Mouse (Mus musculus): ENCODE measurements around the gene Sbf1.

Sbf1 gene

DNA sequence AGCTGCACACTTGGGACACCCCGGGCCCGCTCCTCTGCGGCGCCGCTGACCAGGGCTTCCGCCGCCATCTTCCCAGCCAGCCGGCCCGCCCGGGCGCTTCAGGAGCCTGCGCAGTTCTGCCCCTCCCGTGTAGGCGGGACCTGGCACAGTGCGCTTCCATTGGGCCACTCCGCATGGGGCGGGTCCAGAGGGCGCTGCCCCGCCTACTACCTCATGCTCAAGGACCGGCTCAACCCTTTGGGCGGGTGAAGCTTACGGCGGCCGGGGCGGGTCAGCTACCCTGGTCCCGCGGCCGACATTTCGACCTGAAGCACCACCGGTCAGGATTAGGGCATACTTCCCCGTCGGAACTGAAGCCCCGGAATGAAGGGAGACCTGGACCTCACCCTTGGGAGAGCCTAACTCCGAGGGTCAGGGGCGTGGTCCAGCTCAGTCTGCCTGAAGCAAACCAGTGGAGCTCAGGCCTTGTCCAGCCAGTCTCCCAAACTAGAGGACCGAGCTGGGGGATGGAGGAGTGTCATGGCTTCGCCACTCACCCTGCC lies at the start of gene Sbf1:
TSS of gene Sbf1 (minus strand) at position 122 of the 542 bp plus-strand sequence.
- peak; percentile 97 for DNase-seq (ENCODE audit: low read depth, low spot score)

DNA sequence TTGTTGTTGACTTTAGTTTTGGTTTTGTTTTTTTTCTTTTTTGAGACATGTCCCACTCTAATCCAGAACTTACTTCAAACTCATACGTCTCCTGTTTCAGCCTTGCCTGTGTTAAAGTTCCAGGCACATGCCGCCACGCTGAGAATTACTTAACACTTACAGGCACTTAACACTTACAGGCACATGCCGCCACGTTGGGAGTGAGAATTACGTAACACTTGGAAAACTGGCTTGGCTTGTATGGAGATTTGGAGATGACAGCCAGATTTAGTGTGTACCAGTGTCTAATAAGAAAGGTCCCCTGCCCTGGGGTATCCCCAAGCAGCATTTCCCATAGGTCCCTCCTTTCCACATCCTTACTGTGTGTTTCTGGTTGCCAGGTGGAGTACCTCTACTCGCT lies 47.9 kb upstream of the Sbf1 start:
- DNase-seq (ENCODE audit: low read depth, low spot score), result no peak

DNA sequence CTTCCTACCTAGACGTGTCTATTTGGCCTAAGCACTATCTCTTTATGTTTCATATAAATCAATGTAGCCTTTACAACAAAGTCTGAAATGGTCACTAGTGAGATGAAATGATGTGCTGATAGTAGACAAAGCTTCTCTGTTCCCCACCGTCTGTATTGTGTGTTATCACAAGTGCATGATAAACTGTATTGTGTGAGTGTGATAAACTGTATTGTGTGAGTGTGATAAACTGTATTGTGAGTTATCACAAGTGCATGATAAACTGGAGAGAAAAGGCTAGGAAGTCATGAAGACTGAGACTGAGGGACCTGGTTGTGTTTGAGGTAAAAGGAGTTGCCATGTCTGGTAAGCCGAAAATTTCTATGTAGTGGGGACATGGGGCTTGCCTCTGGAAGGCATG lies 43.7 kb upstream of the Sbf1 start:
- no peak for DNase-seq (ENCODE audit: low read depth, low spot score)

DNA sequence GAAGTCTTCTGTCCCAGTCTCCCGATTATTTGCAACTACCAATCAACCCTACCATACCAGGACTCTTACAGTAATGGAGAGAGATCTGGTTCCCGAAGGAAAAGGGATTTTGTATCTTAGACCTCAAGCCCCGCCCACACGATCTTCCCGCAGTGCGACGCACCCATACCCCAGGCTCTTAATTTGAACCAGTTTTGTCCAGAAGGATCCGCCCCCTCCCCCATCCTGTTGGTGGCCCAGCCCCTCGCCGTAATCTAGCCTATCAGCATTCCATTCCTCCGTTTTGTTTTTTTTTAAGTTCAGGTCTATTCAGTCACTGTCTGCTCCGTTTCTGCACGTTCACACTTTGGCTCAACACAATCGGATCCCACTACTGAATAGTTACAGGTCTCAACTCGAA lies 41.3 kb upstream of the Sbf1 start:
- peak; percentile 97 for DNase-seq (ENCODE audit: low read depth, low spot score)

DNA sequence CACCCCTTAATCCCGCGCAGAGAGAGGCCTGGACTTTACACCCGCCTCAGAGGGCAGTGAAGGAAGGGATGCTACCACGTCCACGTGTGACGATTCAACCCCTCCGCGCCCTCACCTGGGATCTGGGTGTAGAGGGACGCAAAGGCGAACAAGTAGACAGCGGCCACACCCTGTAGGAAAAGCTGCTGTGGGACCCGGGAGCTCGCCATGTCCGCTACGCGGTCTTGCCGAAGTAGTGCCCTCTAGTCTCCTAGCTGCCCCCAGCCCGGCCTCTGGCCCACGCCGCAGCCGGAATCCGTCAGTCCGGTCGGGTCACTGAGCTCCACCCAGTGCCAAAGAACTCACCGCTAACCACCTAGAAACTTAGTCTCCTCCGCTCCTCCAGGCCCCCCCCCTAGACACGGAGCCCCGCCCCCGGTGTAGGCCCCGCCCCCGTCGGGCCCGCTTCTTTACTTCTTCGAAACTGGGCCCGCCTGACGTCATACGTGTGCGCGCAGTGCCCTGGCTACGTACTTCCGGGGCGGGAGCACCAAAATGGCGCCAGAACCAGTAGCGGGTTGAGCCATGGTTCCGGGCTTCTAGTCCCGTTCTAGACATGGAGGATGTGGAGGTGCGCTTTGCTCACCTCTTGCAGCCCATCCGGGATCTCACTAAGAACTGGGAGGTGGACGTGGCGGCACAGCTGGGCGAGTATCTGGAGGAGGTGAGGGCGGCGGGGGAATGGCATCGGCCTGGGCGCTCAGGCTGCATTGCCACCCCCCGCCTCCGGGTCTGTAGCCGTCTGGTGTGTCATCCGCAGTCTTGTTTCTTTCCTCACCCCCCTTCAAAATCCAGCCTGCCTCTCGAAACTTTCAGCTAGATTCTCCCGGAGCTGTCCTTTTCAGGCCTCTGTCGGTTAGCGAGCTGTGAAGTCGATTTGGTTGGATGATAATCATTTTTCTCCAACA lies 40.4 kb upstream of the Sbf1 start, which contains the start of the genes Lmf2 and Ncaph2:
TSS of gene Lmf2 (minus strand) at position 419 of the 947 bp plus-strand sequence.
TSS of gene Ncaph2 (plus strand) at position 479 of the 947 bp plus-strand sequence.
- peak; percentile 97 for DNase-seq (ENCODE audit: low read depth, low spot score)

DNA sequence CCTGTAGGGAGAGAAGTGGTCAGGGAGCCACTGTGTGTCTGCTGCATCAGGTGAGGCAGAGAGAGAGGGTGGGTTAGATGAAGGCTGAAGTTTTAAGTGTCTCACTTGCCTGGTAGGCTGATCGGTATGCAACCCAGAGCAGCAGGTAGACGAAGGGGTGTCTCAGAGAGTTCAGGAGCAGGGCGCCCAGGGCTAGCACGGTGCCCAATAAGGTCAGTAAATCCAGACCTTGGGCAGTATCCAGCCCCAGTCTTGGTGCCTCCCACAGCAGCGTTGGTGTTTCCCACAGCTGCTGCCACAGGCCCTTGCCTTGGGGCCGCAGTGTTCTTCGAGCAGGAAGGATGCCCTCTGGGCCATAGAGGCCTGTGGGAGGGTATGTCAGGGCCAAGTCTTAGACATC lies 39.3 kb upstream of the Sbf1 start:
- DNase-seq (ENCODE audit: low read depth, low spot score), result no peak

DNA sequence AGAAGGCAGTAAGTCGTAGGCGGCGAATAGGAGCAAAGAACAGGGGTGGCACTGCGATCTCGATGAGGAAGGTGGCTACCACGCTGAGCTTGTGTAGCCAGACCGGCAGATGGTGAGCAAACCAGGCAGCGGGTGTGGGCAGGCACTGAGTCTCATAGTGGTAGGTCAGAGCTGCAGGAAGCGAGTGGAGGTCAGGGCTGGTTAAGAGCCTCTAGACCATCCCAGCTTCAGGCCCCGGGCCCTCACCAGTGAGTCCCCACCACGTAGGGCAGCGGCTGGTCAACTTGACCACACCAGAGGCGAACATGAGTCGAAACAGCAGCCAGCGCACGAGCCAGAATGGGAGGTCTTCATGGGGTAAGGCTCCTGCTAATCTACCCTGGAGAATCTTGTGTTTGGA lies 38.7 kb upstream of the Sbf1 start:
- DNase-seq (ENCODE audit: low read depth, low spot score), result no peak

DNA sequence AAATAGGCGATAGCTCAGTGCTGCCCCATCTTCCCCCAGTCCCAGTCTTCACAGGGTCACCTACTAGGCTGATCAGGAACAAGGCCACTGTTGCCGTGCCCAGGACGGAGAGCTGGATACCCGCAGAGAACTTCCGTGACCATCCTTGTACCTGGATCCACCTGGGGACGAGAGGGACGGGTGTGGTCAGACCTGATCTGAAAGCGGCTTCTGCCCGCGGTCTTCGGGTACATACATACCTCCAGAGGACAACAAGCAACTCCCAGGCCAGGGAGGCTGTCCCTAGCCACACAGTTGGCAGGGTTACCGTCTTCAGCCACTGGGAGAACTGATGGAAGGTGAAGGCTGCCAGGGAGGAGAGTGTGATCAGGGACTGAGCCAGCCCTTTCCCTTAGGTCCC lies 37.7 kb upstream of the Sbf1 start:
- no peak for DNase-seq (ENCODE audit: low read depth, low spot score)

DNA sequence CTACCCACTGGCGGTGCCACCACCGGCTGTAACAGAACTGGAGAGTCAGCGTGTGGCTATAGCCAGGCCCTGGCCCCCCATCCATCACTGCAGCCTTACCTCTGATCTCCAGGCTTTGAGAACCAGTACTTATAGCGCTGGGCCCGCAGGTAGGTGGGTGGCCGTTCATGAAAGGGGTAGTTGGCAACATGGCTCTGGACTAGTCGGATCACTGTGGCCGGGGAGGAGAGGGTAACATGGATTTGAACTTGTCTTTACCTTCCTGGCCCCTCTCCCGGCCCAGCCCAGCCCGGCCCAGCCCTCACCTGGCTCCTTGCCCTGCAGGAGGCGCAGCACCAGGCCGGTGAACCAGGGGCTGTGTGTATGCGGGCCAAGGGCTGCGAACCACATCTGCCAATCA lies 36.9 kb upstream of the Sbf1 start:
- no peak for DNase-seq (ENCODE audit: low read depth, low spot score)

DNA sequence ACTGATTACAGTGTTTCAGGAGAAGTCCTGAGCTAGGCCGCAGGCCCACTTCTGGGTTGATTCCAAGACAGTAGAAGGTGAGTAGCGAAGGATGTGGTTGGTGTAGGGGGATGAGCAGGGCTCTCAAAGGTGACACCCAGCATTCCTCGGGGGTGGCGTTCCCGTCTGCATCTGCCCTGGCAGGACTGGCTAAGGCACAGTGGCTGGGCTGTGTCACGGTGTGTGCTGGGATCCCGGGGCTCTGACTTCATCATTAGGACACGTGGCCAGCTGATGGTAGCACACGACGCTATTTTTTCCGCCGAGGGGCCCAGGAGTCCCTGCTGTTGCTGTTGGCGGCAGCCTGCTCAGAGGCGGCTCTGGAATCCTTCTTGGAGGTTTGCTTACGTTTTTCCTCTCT lies 36.2 kb upstream of the Sbf1 start:
- no peak for DNase-seq (ENCODE audit: low read depth, low spot score)

DNA sequence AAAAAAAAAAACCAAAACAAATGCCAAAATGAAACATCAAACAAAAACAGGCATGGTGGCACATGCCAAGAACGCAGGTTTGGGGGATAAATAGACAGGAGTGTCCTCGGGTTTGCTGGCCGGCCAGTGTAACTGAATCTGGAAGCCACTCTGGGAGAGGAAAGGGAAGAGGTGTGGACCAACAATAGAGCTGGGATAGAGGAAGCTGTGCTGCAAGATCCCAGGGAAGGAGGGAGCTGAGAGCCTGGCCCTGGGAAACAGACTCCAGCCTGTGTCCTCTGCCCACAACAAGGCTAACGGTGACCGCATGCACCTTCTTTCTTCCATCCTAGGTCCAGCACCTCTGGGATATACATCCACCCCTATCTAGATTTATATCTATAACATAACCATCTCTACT lies 35.3 kb upstream of the Sbf1 start:
- DNase-seq (ENCODE audit: low read depth, low spot score), result no peak

DNA sequence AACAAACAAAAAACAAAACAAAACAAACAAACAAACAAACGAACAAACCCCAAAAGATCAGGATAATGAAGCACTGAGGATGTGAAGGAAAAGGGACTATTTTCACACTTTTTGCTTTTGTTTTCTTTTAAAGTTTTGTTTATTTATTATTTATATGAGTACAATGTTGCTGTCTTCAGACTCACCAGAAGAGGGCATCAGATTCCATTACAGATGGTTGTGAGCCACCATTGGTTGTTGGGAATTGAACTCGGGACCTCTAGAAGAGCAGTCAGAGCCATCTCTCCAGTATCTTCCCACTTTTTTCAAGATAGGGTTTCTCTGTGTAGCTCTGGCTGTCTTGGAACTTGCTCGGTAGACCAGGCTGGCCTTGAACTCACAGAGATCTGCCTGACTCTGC lies 28.2 kb upstream of the Sbf1 start:
- no peak for DNase-seq (ENCODE audit: low read depth, low spot score)

DNA sequence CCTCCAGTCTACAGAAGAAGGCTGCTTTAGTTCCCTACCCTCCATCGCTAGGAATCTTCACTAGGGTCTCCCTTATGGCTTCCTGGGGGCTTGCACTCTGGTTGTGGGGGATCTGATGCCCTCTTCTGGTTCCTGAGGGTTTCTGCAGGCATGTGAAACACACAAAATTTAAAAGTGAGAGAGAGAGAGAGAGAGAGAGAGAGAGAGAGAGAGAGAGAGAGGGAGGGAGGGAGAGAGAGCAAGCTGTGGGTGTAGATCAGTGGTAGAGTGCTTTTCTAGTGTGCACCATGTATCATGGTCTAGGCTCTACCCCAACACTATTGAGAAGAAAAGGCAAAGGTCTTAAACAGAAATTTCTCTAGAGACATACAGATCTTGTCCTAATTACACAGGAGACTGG lies 26.6 kb upstream of the Sbf1 start:
- DNase-seq (ENCODE audit: low read depth, low spot score), result no peak

DNA sequence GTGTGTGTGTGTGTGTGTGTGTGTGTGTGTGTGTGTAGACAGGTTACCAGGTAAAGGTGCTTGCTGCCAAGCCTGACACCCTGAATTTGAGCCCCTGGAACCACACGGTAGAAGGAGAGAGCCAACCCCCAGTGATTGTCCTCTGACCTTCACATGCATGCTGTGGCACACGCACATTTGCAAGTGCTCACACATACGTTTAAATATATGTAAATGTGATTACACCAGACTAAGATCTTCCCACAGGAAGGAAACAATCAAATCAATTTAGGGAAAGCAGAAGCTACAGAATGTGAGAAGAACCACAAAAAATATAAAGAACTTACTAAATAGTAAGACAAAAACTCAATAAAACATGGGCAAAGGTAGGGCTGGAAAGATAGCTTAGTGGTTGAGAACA lies 25.0 kb upstream of the Sbf1 start:
- peak; percentile 49 for DNase-seq (ENCODE audit: low read depth, low spot score)

DNA sequence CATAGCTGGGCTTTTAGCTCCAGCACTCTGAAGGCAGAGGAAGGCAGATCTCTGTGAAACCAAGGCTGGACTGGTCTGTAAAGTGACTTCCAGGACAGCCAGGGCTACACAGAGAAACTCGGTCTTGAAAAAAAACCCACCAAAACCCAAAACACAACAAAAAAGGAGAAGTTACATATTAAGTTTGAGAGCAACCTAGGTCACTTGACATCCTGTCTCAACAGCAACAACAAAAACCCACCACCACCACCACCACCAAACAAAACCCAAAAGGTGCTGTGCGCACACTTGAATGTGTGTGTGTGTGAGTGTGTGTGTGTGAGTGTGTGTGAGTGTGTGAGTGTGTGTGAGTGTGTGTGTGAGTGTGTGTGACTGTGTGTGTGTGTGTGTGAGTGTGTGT lies 24.6 kb upstream of the Sbf1 start:
- DNase-seq (ENCODE audit: low read depth, low spot score), result peak; percentile 84

DNA sequence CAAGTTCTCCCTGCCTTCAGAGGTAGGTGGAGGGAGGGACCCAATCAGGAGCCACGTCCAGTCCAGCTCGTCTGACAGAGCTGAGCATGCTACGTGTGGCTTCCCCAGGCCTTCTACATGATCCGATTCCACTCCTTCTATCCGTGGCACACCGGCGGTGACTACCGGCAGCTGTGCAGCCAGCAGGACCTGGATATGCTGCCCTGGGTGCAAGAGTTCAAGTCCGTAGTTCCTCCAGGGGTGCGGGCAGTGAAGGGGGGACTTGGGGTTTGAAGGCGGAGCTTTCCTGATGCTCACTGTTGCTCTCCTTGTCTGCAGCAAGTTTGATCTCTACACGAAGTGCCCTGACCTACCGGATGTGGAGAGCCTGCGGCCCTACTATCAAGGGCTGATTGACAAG lies 21.3 kb upstream of the Sbf1 start:
- DNase-seq (ENCODE audit: low read depth, low spot score), result no peak

DNA sequence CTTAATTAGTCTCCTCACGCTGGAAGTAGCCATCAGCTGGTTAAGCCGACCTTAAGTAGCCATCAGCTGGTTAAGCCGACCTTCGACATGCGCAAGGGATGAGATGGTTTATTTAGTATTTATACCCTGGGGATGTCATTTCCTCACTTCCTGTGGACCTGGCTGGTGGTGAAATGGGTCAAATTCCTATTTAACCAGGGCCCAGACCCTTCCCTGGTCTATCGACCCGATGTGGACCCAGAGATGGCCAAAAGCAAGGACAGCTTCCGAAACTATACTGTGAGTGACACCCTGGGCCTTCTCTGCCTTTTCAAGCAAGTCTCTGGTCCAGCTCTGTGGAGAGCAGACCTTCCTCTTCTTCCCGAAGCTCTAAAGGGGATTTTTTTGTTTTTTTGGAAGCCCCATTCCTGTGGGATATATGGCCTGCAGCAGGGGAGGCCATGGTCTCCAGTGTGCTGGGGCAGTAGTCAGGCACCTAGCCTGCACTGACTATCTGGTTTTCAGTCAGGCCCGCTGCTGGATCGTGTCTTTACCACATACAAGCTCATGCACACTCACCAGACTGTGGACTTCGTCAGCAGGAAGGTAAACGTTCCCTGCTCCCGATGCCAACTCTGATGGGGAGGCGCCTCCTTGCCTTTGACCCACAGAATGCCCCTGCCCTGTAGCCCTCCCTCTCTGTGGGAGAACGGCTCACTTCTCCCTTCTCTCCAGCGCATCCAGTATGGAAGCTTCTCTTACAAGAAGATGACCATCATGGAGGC lies 19.8 kb upstream of the Sbf1 start:
- DNase-seq (ENCODE audit: low read depth, low spot score), result no peak

DNA sequence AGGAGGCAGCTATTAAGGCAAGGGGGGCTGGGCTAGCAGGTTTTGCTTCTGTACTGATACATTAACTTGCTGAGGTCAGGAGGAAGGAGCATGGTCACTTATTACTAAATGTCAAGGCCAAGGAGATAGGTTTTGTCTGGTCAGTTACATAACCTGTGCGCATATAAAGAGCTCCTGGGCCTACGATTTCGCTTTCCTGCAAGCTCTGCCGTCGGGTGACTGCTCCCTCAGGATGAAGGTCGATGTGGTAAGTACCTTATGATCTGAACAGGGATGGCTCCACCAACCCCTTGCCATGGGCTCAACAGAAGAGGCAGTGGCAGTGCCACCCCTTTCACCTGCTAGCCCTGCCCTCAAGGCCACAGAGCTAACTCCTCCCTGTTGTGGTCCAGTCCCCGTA lies 19.2 kb upstream of the Sbf1 start, which contains the start of gene Miox:
TSS of gene Miox (plus strand) at position 128 of the 400 bp plus-strand sequence.
- DNase-seq (ENCODE audit: low read depth, low spot score), result no peak

DNA sequence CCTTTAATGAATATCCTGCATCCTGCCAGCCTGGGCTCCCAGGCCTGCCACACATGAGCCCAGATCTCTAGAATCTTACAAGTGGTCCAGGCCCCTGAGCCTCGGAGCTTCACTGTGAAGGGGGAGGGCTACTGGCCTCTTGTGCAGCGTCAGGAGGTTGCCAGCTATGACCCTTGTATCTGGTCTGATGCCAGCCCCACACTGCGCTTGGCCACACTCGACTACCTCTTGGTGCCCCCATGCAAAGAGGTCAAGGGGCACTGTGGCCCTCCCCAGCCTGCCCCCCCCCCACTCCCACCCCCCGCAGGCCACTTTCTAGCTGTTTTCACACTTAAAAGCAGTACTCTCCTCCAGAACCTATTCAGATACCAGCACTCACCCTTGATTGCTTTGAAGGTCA lies 11.3 kb upstream of the Sbf1 start:
- DNase-seq (ENCODE audit: low read depth, low spot score), result no peak

DNA sequence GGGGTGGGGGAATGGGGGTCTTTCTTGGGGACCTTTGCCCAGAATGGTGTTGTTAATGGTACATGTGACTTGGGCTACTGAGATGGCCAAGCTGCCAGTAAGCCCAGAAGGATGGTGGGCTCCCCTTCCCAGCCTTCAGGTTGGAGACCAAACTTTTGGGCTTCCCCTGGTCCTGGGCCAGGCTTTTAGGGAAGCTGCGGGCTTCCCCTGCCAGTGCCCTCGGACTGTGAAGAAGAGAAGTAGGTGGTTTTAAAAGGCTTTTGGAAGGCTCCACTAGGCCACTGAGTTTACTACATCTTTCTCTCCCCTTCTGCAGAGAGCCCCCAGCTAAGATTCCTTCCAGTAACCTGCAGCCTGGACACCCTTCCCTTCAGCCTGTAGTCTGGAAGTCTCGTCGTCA lies 8.5 kb upstream of the Sbf1 start:
- no peak for DNase-seq (ENCODE audit: low read depth, low spot score)

DNA sequence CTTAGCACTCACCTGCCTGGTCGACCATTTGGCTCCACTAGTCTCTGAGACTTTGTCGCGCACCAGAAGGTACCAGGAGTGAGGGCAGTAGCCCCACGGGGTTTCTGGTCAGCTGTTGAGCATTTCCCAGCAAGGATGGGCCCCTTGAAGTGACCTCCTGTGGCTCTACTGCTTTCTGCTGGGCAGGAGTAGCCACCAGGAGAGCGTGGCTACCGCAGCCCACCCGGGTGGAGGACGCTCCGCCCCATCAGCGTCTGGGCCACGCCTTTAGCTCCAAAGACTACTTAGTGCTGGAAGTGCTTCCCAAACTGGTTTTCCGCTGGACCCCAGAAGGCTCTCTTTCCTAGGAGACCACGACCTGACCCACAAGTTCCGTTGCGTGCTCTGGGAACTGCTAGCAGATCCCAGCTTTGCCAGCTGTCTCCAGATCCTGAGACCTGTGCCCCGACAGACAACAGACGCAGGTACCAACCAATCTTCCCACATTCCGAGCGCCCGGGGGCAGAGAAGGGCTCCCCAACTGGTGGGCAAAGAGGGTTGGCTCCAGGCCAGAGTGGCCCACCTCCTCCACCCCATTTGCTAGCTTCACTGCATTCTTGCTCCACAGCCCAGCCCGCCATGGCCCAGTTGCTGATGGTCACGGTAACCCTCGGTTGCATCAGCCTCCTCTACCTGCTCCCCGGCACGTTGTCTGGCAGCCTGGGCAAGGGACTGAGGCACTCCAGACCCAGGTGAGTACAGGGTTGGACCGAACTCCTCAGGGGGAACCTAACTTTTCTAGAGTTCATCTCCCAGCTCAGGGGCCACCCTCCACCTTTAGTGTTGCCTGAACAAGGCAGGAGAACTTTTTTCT lies 7.8 kb upstream of the Sbf1 start, which contains the start of gene Adm2:
TSS of gene Adm2 (plus strand) at position 51 of the 853 bp plus-strand sequence.
- peak; percentile 64 for DNase-seq (ENCODE audit: low read depth, low spot score)
